Mouse (Mus musculus) heart, embryonic 11.5 days (tissue): Measurements from ENCODE around the gene Tmem59l. TPM values are rescaled to one million over a fixed set of nuclear protein-coding genes. Genes with fewer than 3 reads are reported as not detected.

Experiments
- ATAC-seq: fragments of 200-750 bp; cut with Nextera tagmentation; replicated peaks from 2 replicates; pipeline ENCODE4 v1.8.0; 2017; ENCODE audit warnings: moderate library complexity; ENCODE audit not compliant: insufficient number of reproducible peaks, low FRiP score, low TSS enrichment
- H3K27ac ChIP-seq: fragments of 300-500 bp; sonication (generic); 2 replicates; pipeline ENCODE4 v1.5.1; 2014; ENCODE audit warnings: mild to moderate bottlenecking, low read depth, low read length
- H3K27me3 ChIP-seq: fragments of 300-500 bp; sonication (generic); 2 replicates; pipeline ENCODE4 v1.6.1; 2014; ENCODE audit warnings: mild to moderate bottlenecking, low read length, mixed read lengths; ENCODE audit not compliant: control insufficient read depth, insufficient read depth
- H3K36me3 ChIP-seq: fragments of 300-500 bp; sonication (generic); 2 replicates; pipeline ENCODE4 v1.6.1; 2014; ENCODE audit warnings: mild to moderate bottlenecking, low read length, moderate library complexity, mixed read lengths; ENCODE audit not compliant: control insufficient read depth, insufficient read depth
- H3K4me1 ChIP-seq: fragments of 300-500 bp; sonication (generic); 2 replicates; pipeline ENCODE4 v1.6.1; 2014; ENCODE audit warnings: low read length; ENCODE audit not compliant: control insufficient read depth, insufficient read depth
- H3K4me2 ChIP-seq: fragments of 300-500 bp; sonication (generic); 2 replicates; pipeline ENCODE4 v1.6.1; 2014; ENCODE audit warnings: mild to moderate bottlenecking, moderate library complexity
- H3K4me3 ChIP-seq: fragments of 300-500 bp; sonication (generic); 2 replicates; pipeline ENCODE4 v1.5.1; 2014; ENCODE audit warnings: low read depth, low read length
- H3K9ac ChIP-seq: fragments of 300-500 bp; sonication (generic); 2 replicates; pipeline ENCODE4 v1.6.1; 2014; ENCODE audit warnings: mild to moderate bottlenecking, low read depth, low read length, moderate library complexity
- H3K9me3 ChIP-seq: fragments of 300-500 bp; sonication (generic); replicated peaks from 2 replicates; pipeline ENCODE4 v1.6.1; 2016; ENCODE audit warnings: low read length; ENCODE audit not compliant: control insufficient read depth
- WGBS: fragments of 180-500 bp; shearing (Covaris S2); extraction: QIAGEN DNeasy Blood & Tissue Kit; methylation state at CpG from one replicate; pipeline ENCODE4 v1.1.7; 2014; ENCODE audit not compliant: insufficient replicate concordance; 5-methylcytosine and 5-hydroxymethylcytosine counted together
- polyA plus RNA-seq: library from polyadenylated mRNA; unstranded; fragments of >200 nt; fragmentation: Nextera tagmentation; extraction: Ambion mirVana; gene quantifications from 2 replicates; pipeline ENCODE4 v1.2.1, GENCODE M21; 2014

Gene Tmem59l
- polyA plus RNA-seq, 1 experiment from 2014 or later: 0.86 TPM

DNA sequence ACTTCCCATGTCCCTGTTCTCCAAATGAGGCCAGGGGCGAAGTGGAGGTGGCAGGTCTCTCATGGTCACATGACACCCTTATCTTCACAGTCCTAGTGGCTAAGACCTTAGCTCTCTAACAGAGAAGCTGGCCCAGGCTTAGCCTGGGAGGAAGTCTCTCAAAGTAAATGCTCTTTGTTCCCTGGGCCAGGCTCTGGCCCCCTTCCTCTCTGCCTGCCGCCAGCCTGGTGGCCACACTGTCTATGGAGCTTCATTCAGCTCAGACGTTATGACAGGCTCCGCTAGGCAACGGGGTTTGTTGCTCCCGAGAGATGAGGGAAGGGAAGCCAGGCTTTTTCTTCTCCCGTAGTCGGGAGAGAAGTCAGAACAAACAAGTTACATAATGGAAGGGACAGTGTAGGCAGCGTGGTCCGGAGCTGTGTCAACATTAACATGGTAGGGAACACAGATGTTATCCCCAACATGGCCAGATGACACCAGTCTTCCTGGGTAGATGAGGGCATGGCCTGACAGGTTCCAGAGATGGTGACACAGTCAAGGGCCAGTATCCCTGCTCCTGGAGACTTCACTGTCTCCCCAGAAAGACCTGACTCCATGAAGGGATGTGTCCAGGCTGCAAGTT is 17.8 kb downstream of the Tmem59l start:
- 32% methylated on average over 10 of the region's 10 CpGs for WGBS
- Histone ChIP-seq H3K27ac (peak overlapping the region; percentile 25), H3K4me3 (no peak overlapping the region), H3K27me3 (no peaks in the 10 kb centered on the region), H3K4me2 (peak overlapping the region; percentile 6; the same call in 1 of the 2 replicates), H3K4me1 (peaks cover 42% of the 10 kb centered on the region), H3K9ac (no peak overlapping the region), H3K9me3 (no peaks in the 10 kb centered on the region), H3K36me3 (no peaks in the 10 kb centered on the region)
- no peak; the same call in 1 of the 2 replicates for ATAC-seq

- Histone ChIP-seq H3K27ac (peak overlapping the region; percentile 25; the same call in 1 of the 2 replicates), H3K36me3 (no peaks in the 10 kb centered on the region), H3K4me1 (peaks cover 42% of the 10 kb centered on the region), H3K9ac (no peak overlapping the region), H3K4me3 (no peak overlapping the region), H3K4me2 (peak overlapping the region; percentile 6; the same call in 1 of the 2 replicates), H3K9me3 (no peaks in the 10 kb centered on the region), H3K27me3 (no peaks in the 10 kb centered on the region)
- WGBS: 91% methylated on average over 4 of the region's 4 CpGs
- no peak for ATAC-seq
Observed at GRCm38 (mm10) chr8:70468733-70469132, 18.4 kb downstream of the Tmem59l start.

- Histone ChIP-seq H3K4me2 (no peak overlapping the region), H3K4me1 (peaks cover 42% of the 10 kb centered on the region), H3K4me3 (no peak overlapping the region), H3K36me3 (no peaks in the 10 kb centered on the region), H3K27ac (no peak overlapping the region), H3K9ac (no peak overlapping the region), H3K9me3 (no peaks in the 10 kb centered on the region), H3K27me3 (no peaks in the 10 kb centered on the region)
- 50% methylated on average over 1 of the region's 1 CpGs for WGBS
- ATAC-seq: peak; percentile 20; the same call in 1 of the 2 replicates
Observed at GRCm38 (mm10) chr8:70467907-70468306, 19.3 kb downstream of the Tmem59l start.

- no peak overlapping the region for H3K27ac ChIP-seq
- H3K4me2 ChIP-seq: no peak overlapping the region
- no peak for ATAC-seq
- 71% methylated on average over 5 of the region's 5 CpGs for WGBS
- H3K9ac ChIP-seq: 0 out of 2 replicates have a peak overlapping the region, but pooled peaks have one; percentile 0
- H3K27me3 ChIP-seq: no peaks in the 10 kb centered on the region
- peaks cover 42% of the 10 kb centered on the region for H3K4me1 ChIP-seq
- H3K36me3 ChIP-seq: no peaks in the 10 kb centered on the region
- no peaks in the 10 kb centered on the region for H3K9me3 ChIP-seq
- H3K4me3 ChIP-seq: no peak overlapping the region
Observed at GRCm38 (mm10) chr8:70467229-70467725, 19.9 kb downstream of the Tmem59l start.

DNA sequence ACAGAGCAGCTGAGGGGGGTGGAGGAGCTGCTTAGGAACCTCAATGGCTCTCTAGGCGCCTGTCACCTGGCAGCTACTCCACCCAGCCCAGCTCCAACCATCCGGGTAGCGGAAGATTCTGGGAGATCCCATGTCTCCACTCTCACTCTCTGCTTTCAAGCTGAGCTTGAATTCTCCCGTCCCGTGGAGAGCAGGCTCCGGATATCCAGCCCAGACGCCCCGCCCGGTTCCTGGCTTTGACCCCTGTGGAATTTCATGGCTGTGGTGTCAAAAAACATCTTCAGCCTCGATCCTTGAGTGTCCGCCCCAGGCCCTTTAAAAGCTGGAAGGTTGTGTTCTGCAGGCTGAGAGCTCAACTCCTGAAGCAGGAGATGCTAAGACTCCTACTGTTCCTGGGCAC is 20.4 kb downstream of the Tmem59l start:
- no peak for ATAC-seq
- H3K9me3 ChIP-seq: no peaks in the 10 kb centered on the region
- H3K9ac ChIP-seq: 0 out of 2 replicates have a peak overlapping the region, but pooled peaks have one; percentile 0
- no peak overlapping the region for H3K27ac ChIP-seq
- no peaks in the 10 kb centered on the region for H3K36me3 ChIP-seq
- H3K27me3 ChIP-seq: no peaks in the 10 kb centered on the region
- H3K4me3 ChIP-seq: no peak overlapping the region
- H3K4me1 ChIP-seq: peaks cover 47% of the 10 kb centered on the region
- H3K4me2 ChIP-seq: no peak overlapping the region
- 52% methylated on average over 11 of the region's 11 CpGs for WGBS

DNA sequence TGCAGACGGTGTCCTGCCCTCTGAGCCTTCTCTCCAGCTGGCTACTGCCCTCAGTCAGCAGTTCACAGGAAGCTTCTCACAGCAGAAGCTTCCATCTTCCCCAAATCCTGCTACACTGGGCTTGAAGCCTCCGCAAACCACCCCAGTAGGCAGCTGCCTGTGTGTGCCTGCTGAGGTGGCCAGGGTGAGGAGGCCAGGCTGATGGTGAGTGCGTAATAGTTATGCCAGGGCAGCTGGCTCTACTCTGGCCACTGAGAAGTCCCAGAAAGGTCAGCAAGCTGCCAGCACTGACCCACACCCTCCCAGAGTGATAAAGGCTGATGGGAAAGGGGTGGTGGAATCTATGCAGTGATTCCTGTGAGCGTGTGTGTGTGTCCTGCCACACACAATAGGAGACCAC is 20.9 kb downstream of the Tmem59l start:
- WGBS: 77% methylated on average over 4 of the region's 4 CpGs
- no peaks in the 10 kb centered on the region for H3K9me3 ChIP-seq
- H3K27me3 ChIP-seq: no peaks in the 10 kb centered on the region
- H3K9ac ChIP-seq: no peak overlapping the region
- no peak for ATAC-seq
- no peak overlapping the region for H3K27ac ChIP-seq
- H3K4me3 ChIP-seq: no peak overlapping the region
- H3K4me2 ChIP-seq: no peak overlapping the region
- no peaks in the 10 kb centered on the region for H3K36me3 ChIP-seq
- peaks cover 52% of the 10 kb centered on the region for H3K4me1 ChIP-seq

DNA sequence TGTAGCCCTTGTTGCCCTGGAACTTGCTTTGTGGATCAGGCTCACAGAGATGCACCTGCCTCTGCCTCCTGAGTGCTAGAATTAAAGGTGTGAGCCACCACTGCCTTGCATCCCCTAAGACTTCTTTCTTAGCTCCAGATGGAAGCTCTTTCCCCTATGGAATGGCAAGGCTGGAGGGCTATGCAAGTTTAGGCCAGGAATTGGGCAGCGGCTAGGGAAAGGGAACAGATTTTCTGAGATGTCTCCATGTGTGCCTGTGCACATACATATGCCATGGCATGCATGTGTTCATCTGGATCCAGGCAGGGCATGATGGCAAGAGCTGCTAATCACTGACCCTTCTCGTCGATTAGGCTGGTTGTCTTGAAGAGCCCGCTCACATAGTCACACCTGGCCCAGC is 21.5 kb downstream of the Tmem59l start:
- no peak for ATAC-seq

GRCm38 (mm10) chr8:70464162-70464561 is 23.0 kb downstream of the Tmem59l start:
- H3K4me1 ChIP-seq: peaks cover 46% of the 10 kb centered on the region
- H3K27ac ChIP-seq: no peak overlapping the region
- no peaks in the 10 kb centered on the region for H3K9me3 ChIP-seq
- H3K4me2 ChIP-seq: no peak overlapping the region
- H3K9ac ChIP-seq: no peak overlapping the region
- 93% methylated on average over 6 of the region's 6 CpGs for WGBS
- H3K27me3 ChIP-seq: no peaks in the 10 kb centered on the region
- no peak for ATAC-seq
- no peak overlapping the region for H3K4me3 ChIP-seq
- H3K36me3 ChIP-seq: no peaks in the 10 kb centered on the region; the same call in 1 of the 2 replicates

More for the DNA sequence above, 21.5 kb downstream of the Tmem59l start:
- H3K36me3 ChIP-seq: no peaks in the 10 kb centered on the region
- no peak overlapping the region for H3K27ac ChIP-seq
- peaks cover 53% of the 10 kb centered on the region for H3K4me1 ChIP-seq
- WGBS: 96% methylated on average over 4 of the region's 4 CpGs
- no peak overlapping the region for H3K9ac ChIP-seq
- no peaks in the 10 kb centered on the region for H3K27me3 ChIP-seq
- H3K4me2 ChIP-seq: no peak overlapping the region
- no peaks in the 10 kb centered on the region for H3K9me3 ChIP-seq
- no peak overlapping the region for H3K4me3 ChIP-seq

GRCm38 (mm10) chr8:70463306-70463705 is 23.9 kb downstream of the Tmem59l start:
- H3K9me3 ChIP-seq: no peaks in the 10 kb centered on the region
- no peak overlapping the region for H3K4me3 ChIP-seq
- H3K4me1 ChIP-seq: peaks cover 38% of the 10 kb centered on the region
- no peak for ATAC-seq
- H3K4me2 ChIP-seq: no peak overlapping the region
- H3K36me3 ChIP-seq: no peaks in the 10 kb centered on the region; the same call in 1 of the 2 replicates
- WGBS: 71% methylated on average over 4 of the region's 4 CpGs
- no peak overlapping the region for H3K27ac ChIP-seq
- H3K9ac ChIP-seq: no peak overlapping the region
- H3K27me3 ChIP-seq: no peaks in the 10 kb centered on the region
